Mouse (Mus musculus) cerebellum, adult 2 months (tissue): Measurements from ENCODE around the gene Atg7. TPM values are rescaled to one million over a fixed set of nuclear protein-coding genes. Genes with fewer than 3 reads are reported as not detected.

Experiments
- DNase-seq, 2 experiments: peaks; one replicate each; pipeline ENCODE4 v3.0.0; 2021
- H3K27ac ChIP-seq: fragments of 200-500 bp; 2 replicates; pipeline ENCODE4 v1.5.1; 2012; ENCODE audit warnings: low read length, control low read depth, inconsistent platforms; ENCODE audit not compliant: insufficient read depth
- H3K27me3 ChIP-seq: fragments of 200-500 bp; 2 replicates; pipeline ENCODE4 v1.6.1; 2012; ENCODE audit warnings: inconsistent platforms, mild to moderate bottlenecking, low read length, moderate library complexity; ENCODE audit not compliant: control insufficient read depth, insufficient read depth
- H3K4me1 ChIP-seq: fragments of 200-500 bp; 2 replicates; pipeline ENCODE4 v1.6.1; 2011; ENCODE audit warnings: low read length; ENCODE audit not compliant: control insufficient read depth, insufficient read depth
- H3K4me3 ChIP-seq: fragments of 200-500 bp; replicated peaks from 2 replicates; pipeline ENCODE3; 2011; ENCODE audit warnings: mild to moderate bottlenecking, low read depth, low read length, control low read depth; ENCODE audit not compliant: insufficient read depth
- CTCF ChIP-seq: fragments of 200-500 bp; IDR thresholded peaks from 2 replicates; pipeline ENCODE4 v1.5.1; 2011; ENCODE audit warnings: low read depth, mild to moderate bottlenecking, control low read depth, low read length, moderate library complexity, borderline replicate concordance; ENCODE audit not compliant: insufficient read depth
- POLR2A ChIP-seq: fragments of 200-500 bp; IDR thresholded peaks from 2 replicates; pipeline ENCODE4 v1.6.1; 2011; ENCODE audit warnings: low read length, control low read depth, borderline replicate concordance; ENCODE audit not compliant: insufficient read depth
- WGBS: fragments of 180-500 bp; shearing (Covaris S2); methylation state at CpG from one replicate; pipeline ENCODE4 v1.1.7; 2018; 5-methylcytosine and 5-hydroxymethylcytosine counted together
- polyA plus RNA-seq: library from polyadenylated mRNA; depleted of rRNA; stranded (reverse); fragments of >200 nt; gene quantifications from 2 replicates; pipeline ENCODE4 v1.2.3, GENCODE M21; 2012

Atg7 gene
- polyA plus RNA-seq, 1 experiment, result 22.2 TPM

- H3K27me3 ChIP-seq, result no peaks in the 10 kb centered on the region
- DNase-seq, result no peak
- H3K4me3 ChIP-seq, result no peak overlapping the region
- WGBS, result 73% methylated on average over 19 of the region's 19 CpGs
- H3K4me1 ChIP-seq, result peaks cover 18% of the 10 kb centered on the region
- TF ChIP-seq CTCF, result no peak
- TF ChIP-seq POLR2A, result no peak
- peak overlapping the region; percentile 22; the same call in 1 of the 2 replicates for H3K27ac ChIP-seq
These were observed 236.1 kb downstream of the Atg7 start for GRCm38 (mm10) chr6:114878841-114879520.

GRCm38 (mm10) chr6:114880798-114881197, 237.9 kb downstream of the Atg7 start:
- Histone ChIP-seq H3K27me3 (no peaks in the 10 kb centered on the region), H3K4me3 (no peak overlapping the region), H3K4me1 (peaks cover 5% of the 10 kb centered on the region; the same call in 1 of the 2 replicates), H3K27ac (no peak overlapping the region)
- DNase-seq, result no peak
- TF ChIP-seq POLR2A (no peak), CTCF (no peak)
- WGBS, result 91% methylated on average over 4 of the region's 4 CpGs

GRCm38 (mm10) chr6:114882212-114882611, 239.3 kb downstream of the Atg7 start:
- no peak for TF ChIP-seq CTCF
- TF ChIP-seq POLR2A, result no peak
- Histone ChIP-seq H3K27ac (peak overlapping the region; percentile 73), H3K27me3 (no peaks in the 10 kb centered on the region), H3K4me3 (no peak overlapping the region), H3K4me1 (no peaks in the 10 kb centered on the region)
- 55% methylated on average over 5 of the region's 5 CpGs for WGBS
- DNase-seq, result no peak

GRCm38 (mm10) chr6:114882675-114883074, 239.8 kb downstream of the Atg7 start:
- Histone ChIP-seq H3K4me3 (no peak overlapping the region), H3K4me1 (no peaks in the 10 kb centered on the region), H3K27ac (peak overlapping the region; percentile 73; the same call in 1 of the 2 replicates), H3K27me3 (no peaks in the 10 kb centered on the region)
- no peak for DNase-seq
- 70% methylated on average over 7 of the region's 7 CpGs for WGBS
- no peak for TF ChIP-seq POLR2A
- no peak for TF ChIP-seq CTCF

- DNase-seq, result peak; percentile 41 to 58
- H3K4me3 ChIP-seq, result no peak overlapping the region
- 55% methylated on average over 9 of the region's 9 CpGs for WGBS
- H3K27ac ChIP-seq, result peak overlapping the region; percentile 79; the same call in 1 of the 2 replicates
- H3K4me1 ChIP-seq, result no peaks in the 10 kb centered on the region
- TF ChIP-seq POLR2A (no peak), CTCF (no peak)
- no peaks in the 10 kb centered on the region for H3K27me3 ChIP-seq
These were observed 240.4 kb downstream of the Atg7 start for GRCm38 (mm10) chr6:114883261-114883740.

- Histone ChIP-seq H3K4me1 (peaks cover 6% of the 10 kb centered on the region), H3K27me3 (no peaks in the 10 kb centered on the region), H3K4me3 (no peak overlapping the region), H3K27ac (no peak overlapping the region)
- TF ChIP-seq CTCF, result no peak
- no peak for TF ChIP-seq POLR2A
- WGBS, result 86% methylated on average over 5 of the region's 5 CpGs
- DNase-seq, result no peak
These were observed 242.2 kb downstream of the Atg7 start for GRCm38 (mm10) chr6:114885129-114885528.

GRCm38 (mm10) chr6:114886012-114886411, 243.1 kb downstream of the Atg7 start:
- no peak overlapping the region for H3K4me3 ChIP-seq
- H3K27ac ChIP-seq, result no peak overlapping the region
- WGBS, result 86% methylated on average over 6 of the region's 6 CpGs
- TF ChIP-seq CTCF, result no peak
- no peak for TF ChIP-seq POLR2A
- no peaks in the 10 kb centered on the region for H3K27me3 ChIP-seq
- no peak for DNase-seq
- H3K4me1 ChIP-seq, result peaks cover 12% of the 10 kb centered on the region
